Mouse (Mus musculus): ENCODE measurements around the gene Nkx1-1. TPM values are rescaled to one million over a fixed set of nuclear protein-coding genes. Genes with fewer than 3 reads are reported as not detected.
A peak's percentile ranks its signal among the peaks of the same experiment; 100 is the strongest.

The Nkx1-1 gene
- polyA plus RNA-seq, 1 experiment from 2014 or later: 0.45 TPM

- ATAC-seq (ENCODE audit: low FRiP score): no peak
- no peak overlapping the region for H3K4me2 ChIP-seq
- no peak overlapping the region for H3K27ac ChIP-seq
- H3K9me3 ChIP-seq: no peaks in the 10 kb centered on the region
- H3K36me3 ChIP-seq: no peaks in the 10 kb centered on the region
- no peak overlapping the region for H3K9ac ChIP-seq
- no peak overlapping the region for H3K4me3 ChIP-seq
- peaks cover 100% of the 10 kb centered on the region for H3K27me3 ChIP-seq
- WGBS: 0% methylated on average over 4 of the region's 4 CpGs
- H3K4me1 ChIP-seq (replicated peaks): peaks cover 40% of the 10 kb centered on the region
Observed at GRCm38 (mm10) chr5:33435941-33436340, 2.2 kb upstream of the Nkx1-1 start.

GRCm38 (mm10) chr5:33435151-33435550 is 1.4 kb upstream of the Nkx1-1 start:
- peak overlapping the region; percentile 3 for H3K4me3 ChIP-seq
- peaks cover 47% of the 10 kb centered on the region for H3K4me1 ChIP-seq (replicated peaks)
- H3K27ac ChIP-seq: no peak overlapping the region
- 2% methylated on average over 26 of the region's 26 CpGs for WGBS
- no peak for ATAC-seq (ENCODE audit: low FRiP score)
- H3K27me3 ChIP-seq: peaks cover 100% of the 10 kb centered on the region
- no peak overlapping the region for H3K9ac ChIP-seq
- no peaks in the 10 kb centered on the region for H3K9me3 ChIP-seq
- H3K4me2 ChIP-seq: peak overlapping the region; percentile 45; the same call in 1 of the 2 replicates
- no peaks in the 10 kb centered on the region for H3K36me3 ChIP-seq

- whole genome bisulfite sequencing: under 1% methylated on average over 59 of the region's 60 CpGs
- H3K27ac ChIP-seq: peak overlapping the region; percentile 52
- peak overlapping the region; percentile 34 for H3K4me3 ChIP-seq
- H3K36me3 ChIP-seq: no peaks in the 10 kb centered on the region
- H3K9ac ChIP-seq: peak overlapping the region; percentile 61
- peaks cover 47% of the 10 kb centered on the region for H3K4me1 ChIP-seq (replicated peaks)
- H3K27me3 ChIP-seq: peaks cover 100% of the 10 kb centered on the region
- H3K9me3 ChIP-seq: no peaks in the 10 kb centered on the region
- H3K4me2 ChIP-seq: peak overlapping the region; percentile 45
- peak; percentile 9; the same call in 1 of the 2 replicates for ATAC-seq (ENCODE audit: low FRiP score)
Observed at GRCm38 (mm10) chr5:33434141-33434780, 485 bp upstream of the Nkx1-1 start.

- peak overlapping the region; percentile 46 for H3K4me2 ChIP-seq
- H3K4me1 ChIP-seq (replicated peaks): peaks cover 40% of the 10 kb centered on the region
- peak overlapping the region; percentile 15; the same call in 1 of the 2 replicates for H3K9ac ChIP-seq
- H3K9me3 ChIP-seq: no peaks in the 10 kb centered on the region
- peaks cover 100% of the 10 kb centered on the region for H3K27me3 ChIP-seq
- under 1% methylated on average over 39 of the region's 39 CpGs for WGBS
- peak overlapping the region; percentile 34 for H3K4me3 ChIP-seq
- ATAC-seq (ENCODE audit: low FRiP score): no peak
- peak overlapping the region; percentile 3 for H3K27ac ChIP-seq
- no peaks in the 10 kb centered on the region for H3K36me3 ChIP-seq
Observed at GRCm38 (mm10) chr5:33432057-33432935, 1.5 kb downstream of the Nkx1-1 start.

GRCm38 (mm10) chr5:33431173-33432005 is 2.4 kb downstream of the Nkx1-1 start:
- peak overlapping the region; percentile 46 for H3K4me2 ChIP-seq

GRCm38 (mm10) chr5:33430511-33431172 is 3.1 kb downstream of the Nkx1-1 start:
- peak overlapping the region; percentile 34 for H3K4me3 ChIP-seq
- no peaks in the 10 kb centered on the region for H3K9me3 ChIP-seq
- peak overlapping the region; percentile 46 for H3K4me2 ChIP-seq
- H3K27me3 ChIP-seq: peaks cover 98% of the 10 kb centered on the region
- no peak overlapping the region for H3K27ac ChIP-seq
- no peak for ATAC-seq (ENCODE audit: low FRiP score)
- H3K4me1 ChIP-seq (replicated peaks): peaks cover 40% of the 10 kb centered on the region
- H3K9ac ChIP-seq: peak overlapping the region; percentile 51; the same call in 1 of the 2 replicates
- H3K36me3 ChIP-seq: no peaks in the 10 kb centered on the region
- WGBS: under 1% methylated on average over 64 of the region's 64 CpGs

More at GRCm38 (mm10) chr5:33431173-33432005, 2.4 kb downstream of the Nkx1-1 start:
- H3K36me3 ChIP-seq: no peaks in the 10 kb centered on the region
- H3K9ac ChIP-seq: peak overlapping the region; percentile 51; the same call in 1 of the 2 replicates
- H3K9me3 ChIP-seq: no peaks in the 10 kb centered on the region
- no peak overlapping the region for H3K27ac ChIP-seq
- peaks cover 100% of the 10 kb centered on the region for H3K27me3 ChIP-seq
- H3K4me1 ChIP-seq (replicated peaks): peaks cover 40% of the 10 kb centered on the region
- peak overlapping the region; percentile 34 for H3K4me3 ChIP-seq
- no peak for ATAC-seq (ENCODE audit: low FRiP score)
- under 1% methylated on average over 75 of the region's 77 CpGs for WGBS

GRCm38 (mm10) chr5:33430106-33430505 is 3.7 kb downstream of the Nkx1-1 start:
- no peak overlapping the region for H3K27ac ChIP-seq
- H3K4me3 ChIP-seq: peak overlapping the region; percentile 34
- no peaks in the 10 kb centered on the region for H3K9me3 ChIP-seq
- H3K9ac ChIP-seq: no peak overlapping the region; the same call in 1 of the 2 replicates
- peak overlapping the region; percentile 46 for H3K4me2 ChIP-seq
- H3K36me3 ChIP-seq: no peaks in the 10 kb centered on the region
- H3K27me3 ChIP-seq: peaks cover 98% of the 10 kb centered on the region
- WGBS: 3% methylated on average over 16 of the region's 16 CpGs
- ATAC-seq (ENCODE audit: low FRiP score): no peak
- peaks cover 38% of the 10 kb centered on the region for H3K4me1 ChIP-seq (replicated peaks)

GRCm38 (mm10) chr5:33427461-33427860 is 6.3 kb downstream of the Nkx1-1 start:
- H3K4me1 ChIP-seq (replicated peaks): peaks cover 18% of the 10 kb centered on the region
- no peak overlapping the region for H3K4me3 ChIP-seq
- H3K36me3 ChIP-seq: no peaks in the 10 kb centered on the region
- H3K9me3 ChIP-seq: no peaks in the 10 kb centered on the region
- ATAC-seq (ENCODE audit: low FRiP score): no peak
- no peak overlapping the region for H3K27ac ChIP-seq
- H3K27me3 ChIP-seq: peaks cover 82% of the 10 kb centered on the region
- H3K4me2 ChIP-seq: no peak overlapping the region
- no peak overlapping the region for H3K9ac ChIP-seq

GRCm38 (mm10) chr5:33420313-33420712 is 13.5 kb downstream of the Nkx1-1 start:
- Histone ChIP-seq H3K4me3 (no peak overlapping the region), H3K9ac (no peak overlapping the region), H3K9me3 (no peaks in the 10 kb centered on the region), H3K27me3 (peaks cover 16% of the 10 kb centered on the region), H3K4me2 (no peak overlapping the region), H3K27ac (no peak overlapping the region), H3K4me1 (replicated peaks) (no peaks in the 10 kb centered on the region), H3K36me3 (peaks cover 14% of the 10 kb centered on the region)
- 80% methylated on average over 3 of the region's 3 CpGs for WGBS
- ATAC-seq (ENCODE audit: low FRiP score): no peak

- 0 out of 2 replicates have a peak, but pooled peaks have one; percentile 51 for ATAC-seq (ENCODE audit: low FRiP score)
- 35% methylated on average over 12 of the region's 12 CpGs for WGBS
Observed at GRCm38 (mm10) chr5:33400819-33401218, 33.0 kb downstream of the Nkx1-1 start.

GRCm38 (mm10) chr5:33396828-33397227 is 36.9 kb downstream of the Nkx1-1 start:
- H3K9me3 ChIP-seq: no peaks in the 10 kb centered on the region
- H3K9ac ChIP-seq: no peak overlapping the region
- H3K4me1 ChIP-seq (replicated peaks): peaks cover 44% of the 10 kb centered on the region
- peaks cover 11% of the 10 kb centered on the region for H3K36me3 ChIP-seq
- peaks cover 11% of the 10 kb centered on the region; the same call in 1 of the 2 replicates for H3K27me3 ChIP-seq
- no peak overlapping the region for H3K4me3 ChIP-seq
- no peak overlapping the region for H3K4me2 ChIP-seq
- 83% methylated on average over 7 of the region's 7 CpGs for WGBS
- H3K27ac ChIP-seq: no peak overlapping the region
- no peak for ATAC-seq (ENCODE audit: low FRiP score)

More at GRCm38 (mm10) chr5:33400819-33401218, 33.0 kb downstream of the Nkx1-1 start:
- Histone ChIP-seq H3K4me2 (no peak overlapping the region; the same call in 1 of the 2 replicates), H3K27ac (0 out of 2 replicates have a peak overlapping the region, but pooled peaks have one; percentile 46), H3K27me3 (no peaks in the 10 kb centered on the region), H3K4me3 (no peak overlapping the region), H3K9me3 (no peaks in the 10 kb centered on the region), H3K4me1 (replicated peaks) (peaks cover 29% of the 10 kb centered on the region), H3K9ac (no peak overlapping the region), H3K36me3 (peaks cover 4% of the 10 kb centered on the region; the same call in 1 of the 2 replicates)
